Mouse (Mus musculus) kidney, postnatal 0 days (tissue): ENCODE measurements around the gene Lsamp. TPM values are rescaled to one million over a fixed set of nuclear protein-coding genes. Genes with fewer than 3 reads are reported as not detected.

Experiments used
- ATAC-seq: fragments of 200-750 bp; cut with Nextera tagmentation; replicated peaks from 2 replicates; pipeline ENCODE4 v1.8.0; 2017; ENCODE audit warnings: low read depth, moderate number of reproducible peaks, moderate TSS enrichment, moderate library complexity; ENCODE audit not compliant: low FRiP score
- DNase-seq: peaks from one replicate; pipeline ENCODE4 v3.0.0-alpha.2; 2016; ENCODE audit warnings: low spot score
- H3K27ac ChIP-seq: fragments of 300-500 bp; sonication (generic); 2 replicates; pipeline ENCODE4 v1.5.1; 2014; ENCODE audit warnings: mild to moderate bottlenecking
- H3K27me3 ChIP-seq: fragments of 300-500 bp; sonication (generic); 2 replicates; pipeline ENCODE4 v1.6.1; 2014; ENCODE audit warnings: low read length, mixed read lengths; ENCODE audit not compliant: insufficient read depth
- H3K36me3 ChIP-seq: fragments of 300-500 bp; sonication (generic); 2 replicates; pipeline ENCODE4 v1.6.1; 2014; ENCODE audit warnings: low read length, mixed read lengths; ENCODE audit not compliant: insufficient read depth
- H3K4me1 ChIP-seq: fragments of 300-500 bp; sonication (generic); replicated peaks from 2 replicates; pipeline ENCODE4 v1.6.1; 2014; ENCODE audit warnings: antibody characterized with exemption, low read length, mixed read lengths; ENCODE audit not compliant: insufficient read depth
- H3K4me2 ChIP-seq: fragments of 300-500 bp; sonication (generic); 2 replicates; pipeline ENCODE4 v1.6.1; 2014; ENCODE audit warnings: mild to moderate bottlenecking, low read length, moderate library complexity, mixed read lengths
- H3K4me3 ChIP-seq: fragments of 300-500 bp; sonication (generic); replicated peaks from 2 replicates; pipeline ENCODE4 v1.5.1; 2014; ENCODE audit warnings: low read depth, low read length
- H3K9ac ChIP-seq: fragments of 300-500 bp; sonication (generic); 2 replicates; pipeline ENCODE4 v1.6.1; 2014; ENCODE audit warnings: low read depth, low read length
- H3K9me3 ChIP-seq: fragments of 300-500 bp; sonication (generic); replicated peaks from 2 replicates; pipeline ENCODE4 v1.6.1; 2016; ENCODE audit warnings: low read length, inconsistent platforms, mixed read lengths
- CTCF ChIP-seq: IDR thresholded peaks from 2 replicates; pipeline ENCODE4 v1.5.1; 2016; ENCODE audit warnings: antibody characterized with exemption, low read depth, mild to moderate bottlenecking, moderate library complexity
- WGBS: fragments of 180-500 bp; shearing (Covaris S2); extraction: QIAGEN DNeasy Blood & Tissue Kit; methylation state at CpG from one replicate; pipeline ENCODE4 v1.1.7; 2014; 5-methylcytosine and 5-hydroxymethylcytosine counted together
- polyA plus RNA-seq: library from polyadenylated mRNA; unstranded; fragments of >200 nt; fragmentation: Nextera tagmentation; extraction: Ambion mirVana; gene quantifications from 2 replicates; pipeline ENCODE4 v1.2.1, GENCODE M21; 2015

The Lsamp gene
- polyA plus RNA-seq, 1 experiment from 2014 or later: 2.7 TPM

GRCm38 (mm10) chr16:41088648-41089047 lies 1104.5 kb downstream of the Lsamp start:
- 86% methylated on average over 2 of the region's 2 CpGs for WGBS
- no peak for ATAC-seq
- Histone ChIP-seq H3K27me3 (no peaks in the 10 kb centered on the region), H3K4me3 (no peak overlapping the region), H3K9ac (no peak overlapping the region), H3K36me3 (no peaks in the 10 kb centered on the region), H3K4me1 (no peaks in the 10 kb centered on the region), H3K4me2 (no peak overlapping the region), H3K9me3 (no peaks in the 10 kb centered on the region), H3K27ac (no peak overlapping the region)
- TF ChIP-seq CTCF: no peak
- DNase-seq: no peak

GRCm38 (mm10) chr16:41090092-41090491 lies 1105.9 kb downstream of the Lsamp start:
- Histone ChIP-seq H3K27ac (no peak overlapping the region), H3K4me1 (no peaks in the 10 kb centered on the region), H3K36me3 (no peaks in the 10 kb centered on the region), H3K4me2 (no peak overlapping the region), H3K9ac (no peak overlapping the region), H3K4me3 (no peak overlapping the region), H3K9me3 (no peaks in the 10 kb centered on the region), H3K27me3 (no peaks in the 10 kb centered on the region)
- DNase-seq (no peak), ATAC-seq (no peak)
- 57% methylated on average over 2 of the region's 2 CpGs for WGBS
- no peak; the same call in 1 of the 2 replicates for TF ChIP-seq CTCF

GRCm38 (mm10) chr16:41091259-41091658 lies 1107.1 kb downstream of the Lsamp start:
- Histone ChIP-seq H3K4me1 (no peaks in the 10 kb centered on the region), H3K9ac (no peak overlapping the region), H3K4me3 (no peak overlapping the region), H3K9me3 (no peaks in the 10 kb centered on the region), H3K27me3 (no peaks in the 10 kb centered on the region), H3K36me3 (no peaks in the 10 kb centered on the region), H3K4me2 (no peak overlapping the region), H3K27ac (no peak overlapping the region)
- no peak for TF ChIP-seq CTCF
- no peak for ATAC-seq
- no peak for DNase-seq

GRCm38 (mm10) chr16:41102805-41103204 lies 1118.6 kb downstream of the Lsamp start:
- Histone ChIP-seq H3K27me3 (no peaks in the 10 kb centered on the region), H3K27ac (no peak overlapping the region), H3K9ac (no peak overlapping the region), H3K4me2 (no peak overlapping the region), H3K9me3 (no peaks in the 10 kb centered on the region), H3K4me1 (no peaks in the 10 kb centered on the region), H3K4me3 (no peak overlapping the region), H3K36me3 (no peaks in the 10 kb centered on the region)
- ATAC-seq (no peak), DNase-seq (no peak)
- WGBS: 81% methylated on average over 3 of the region's 3 CpGs
- no peak for TF ChIP-seq CTCF

- 66% methylated on average over 2 of the region's 2 CpGs for WGBS
- Histone ChIP-seq H3K4me2 (no peak overlapping the region), H3K27me3 (no peaks in the 10 kb centered on the region), H3K4me1 (no peaks in the 10 kb centered on the region), H3K27ac (no peak overlapping the region), H3K9ac (no peak overlapping the region), H3K36me3 (no peaks in the 10 kb centered on the region), H3K9me3 (no peaks in the 10 kb centered on the region), H3K4me3 (no peak overlapping the region)
- TF ChIP-seq CTCF: no peak
- ATAC-seq (no peak), DNase-seq (no peak)
These were observed 1140.2 kb downstream of the Lsamp start for GRCm38 (mm10) chr16:41124361-41124760.

GRCm38 (mm10) chr16:41125051-41125450 lies 1140.9 kb downstream of the Lsamp start:
- Histone ChIP-seq H3K27me3 (no peaks in the 10 kb centered on the region), H3K36me3 (no peaks in the 10 kb centered on the region), H3K4me2 (no peak overlapping the region), H3K9ac (no peak overlapping the region), H3K4me1 (no peaks in the 10 kb centered on the region), H3K27ac (no peak overlapping the region), H3K9me3 (no peaks in the 10 kb centered on the region), H3K4me3 (no peak overlapping the region)
- ATAC-seq: no peak
- TF ChIP-seq CTCF: no peak
- WGBS: 87% methylated on average over 2 of the region's 2 CpGs
- no peak for DNase-seq

GRCm38 (mm10) chr16:41131053-41131452 lies 1146.9 kb downstream of the Lsamp start:
- Histone ChIP-seq H3K27ac (no peak overlapping the region), H3K27me3 (no peaks in the 10 kb centered on the region), H3K4me1 (no peaks in the 10 kb centered on the region), H3K9ac (no peak overlapping the region), H3K4me2 (no peak overlapping the region), H3K4me3 (no peak overlapping the region), H3K9me3 (no peaks in the 10 kb centered on the region), H3K36me3 (no peaks in the 10 kb centered on the region)
- ATAC-seq: no peak
- peak; percentile 61 for TF ChIP-seq CTCF
- DNase-seq: peak; percentile 16
- 59% methylated on average over 4 of the region's 4 CpGs for WGBS
